Mouse (Mus musculus) G1E (cell line): Measurements from ENCODE around the gene Dkk3.

Source experiments
- CTCF ChIP-seq: IDR thresholded peaks from 2 replicates; pipeline ENCODE4 v1.5.1; 2012; ENCODE audit warnings: low read depth, low read length, inconsistent platforms, mixed read lengths
- GATA1 ChIP-seq: IDR thresholded peaks from 2 replicates; pipeline ENCODE4 v1.6.1; 2012; ENCODE audit warnings: borderline replicate concordance, low read length, inconsistent platforms, mixed read lengths
- GATA2 ChIP-seq: IDR thresholded peaks from 2 replicates; pipeline ENCODE4 v1.6.1; 2012; ENCODE audit warnings: low read depth, low read length, inconsistent platforms, borderline replicate concordance
- POLR2AphosphoS5 ChIP-seq: IDR thresholded peaks from 2 replicates; pipeline ENCODE4 v1.6.1; 2012; ENCODE audit warnings: low read depth, low read length, inconsistent platforms; ENCODE audit not compliant: insufficient replicate concordance
- TAL1 ChIP-seq: conservative IDR thresholded peaks from 2 replicates; pipeline ENCODE4 v1.6.1; 2012; ENCODE audit warnings: low read depth, low read length, inconsistent platforms, mixed read lengths

GRCm38 (mm10) chr7:112202194-112202593 is 43.3 kb upstream of the Dkk3 start:
- no peak for TF ChIP-seq CTCF
- no peak for TF ChIP-seq GATA1
- TF ChIP-seq TAL1, result no peak
- no peak for TF ChIP-seq POLR2AphosphoS5
- TF ChIP-seq GATA2, result no peak
